Mouse (Mus musculus): ENCODE data around the gene Slc36a2.

- TF ChIP-seq POLR2A (IDR thresholded peaks at IDR 0.05; ENCODE audit: low read depth, low read length) = no peak
- TF ChIP-seq CTCF (conservative IDR thresholded peaks at IDR 0.05 in 1 of 2, IDR thresholded peaks at IDR 0.05 in 1 of 2; ENCODE audit: low read depth in 2 of 2, low read length in 2 of 2) = no peak
- no peak for TF ChIP-seq EP300 (IDR thresholded peaks at IDR 0.05; ENCODE audit: low read length)
- no peak for TF ChIP-seq HCFC1 (IDR thresholded peaks at IDR 0.05; ENCODE audit: low read depth, low read length)
- TF ChIP-seq USF2 (conservative IDR thresholded peaks at IDR 0.05; ENCODE audit: low read depth, low read length) = no peak
- no peak for TF ChIP-seq ZC3H11A (IDR thresholded peaks at IDR 0.05; ENCODE audit: low read depth, low read length)
- TF ChIP-seq UBTF (IDR thresholded peaks at IDR 0.05; ENCODE audit: low read depth, low read length) = no peak
- peak; percentile 8; the same call in 1 of the 2 replicates for TF ChIP-seq CHD2 (IDR thresholded peaks at IDR 0.05; ENCODE audit: low read length)
Measured at GRCm38 (mm10) chr11:55146855-55147254, 38.0 kb downstream of the Slc36a2 start.
